Mouse (Mus musculus): Measurements from ENCODE around the gene Eef2kmt. TPM values are rescaled to one million over a fixed set of nuclear protein-coding genes. Genes with fewer than 3 reads are reported as not detected.
A peak's percentile ranks its signal among the peaks of the same experiment; 100 is the strongest.

Gene Eef2kmt
- polyA plus RNA-seq, 1 experiment: 12.6 TPM

DNA sequence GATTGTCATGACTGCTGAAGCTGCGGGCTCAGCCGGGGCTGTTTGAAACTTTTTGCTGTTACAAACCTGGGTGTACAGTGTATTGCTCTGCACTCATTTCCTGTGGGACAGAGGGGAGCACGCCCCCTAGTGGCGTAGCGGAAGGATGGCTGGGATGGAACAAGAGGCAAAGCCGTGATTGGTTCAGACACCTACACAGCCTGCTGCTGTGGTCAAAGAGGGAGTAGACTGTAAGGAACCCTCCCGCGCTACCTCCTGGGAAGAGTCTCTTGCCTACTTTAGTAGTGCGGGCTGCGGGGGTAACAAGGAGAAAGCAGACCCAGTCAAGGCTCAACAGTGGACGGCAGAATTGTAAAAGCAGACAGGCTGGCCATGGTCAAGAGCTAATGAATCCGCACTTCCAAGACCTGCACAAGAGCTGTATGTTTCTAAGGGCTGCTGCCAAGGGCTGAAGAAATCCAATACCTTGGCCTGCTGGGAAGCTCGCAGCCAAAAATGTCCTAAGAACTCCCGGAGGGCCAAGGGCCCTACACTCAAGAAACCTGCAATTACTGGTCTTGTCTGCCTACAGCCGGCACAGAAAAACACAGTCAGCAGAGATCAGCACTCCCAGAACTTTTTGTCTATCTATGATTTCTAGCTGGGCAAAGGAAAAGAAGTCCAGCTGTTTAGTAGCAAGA is 1.3 kb downstream of the Eef2kmt start:
- H3K4me3 ChIP-seq (ENCODE audit: insufficient read depth, poor library complexity, severe bottlenecking): peak overlapping the region; percentile 44
- H3K79me3 ChIP-seq (ENCODE audit: low read depth): no peaks in the 10 kb centered on the region
- no peaks in the 10 kb centered on the region for H3K27me3 ChIP-seq (ENCODE audit: control insufficient read depth, insufficient read depth, insufficient read length)
- peaks cover 11% of the 10 kb centered on the region for H3K36me3 ChIP-seq (ENCODE audit: control insufficient read depth, insufficient read depth)
- TF ChIP-seq FOSL1 (IDR thresholded peaks at IDR 0.05; ENCODE audit: insufficient read depth, low read length, poor library complexity, severe bottlenecking) (no peak), USF1 (IDR thresholded peaks at IDR 0.05; ENCODE audit: low read depth) (no peak), CTCF (IDR thresholded peaks at IDR 0.05; ENCODE audit: control insufficient read depth, insufficient read depth, insufficient read length) (peak; percentile 90)
- peak overlapping the region; percentile 57 for H3ac ChIP-seq (ENCODE audit: control insufficient read depth, insufficient read length, low read depth)
- peaks cover 8% of the 10 kb centered on the region for H3K79me2 ChIP-seq (ENCODE audit: control insufficient read depth, insufficient read depth)

DNA sequence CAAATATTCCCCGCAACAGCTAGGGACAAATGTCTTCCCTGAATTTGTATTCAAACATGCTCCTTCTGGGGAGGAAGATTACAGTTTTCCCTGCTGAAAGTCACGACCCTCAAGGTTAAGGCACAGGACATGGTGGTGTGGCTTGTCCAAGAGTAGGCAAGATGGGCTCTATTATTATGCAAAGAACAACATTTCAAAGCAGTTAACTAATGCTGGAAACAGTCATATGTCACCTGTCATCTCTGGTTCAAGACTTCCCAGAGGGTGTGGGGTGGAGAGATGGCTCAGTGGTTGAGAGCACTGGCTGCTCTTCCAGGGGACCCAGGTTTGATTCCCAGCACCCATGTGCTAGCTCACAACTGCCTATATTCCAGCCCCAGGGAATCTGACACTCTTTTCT is 3.5 kb downstream of the Eef2kmt start:
- TF ChIP-seq MAX (IDR thresholded peaks at IDR 0.05) (no peak), USF1 (IDR thresholded peaks at IDR 0.05; ENCODE audit: low read depth) (no peak)
- H3K36me3 ChIP-seq (ENCODE audit: control insufficient read depth, insufficient read depth): peaks cover 33% of the 10 kb centered on the region

GRCm38 (mm10) chr16:5250891-5251290 is 4.9 kb downstream of the Eef2kmt start:
- H3K79me2 ChIP-seq (ENCODE audit: control insufficient read depth, insufficient read depth): peaks cover 8% of the 10 kb centered on the region
- H3ac ChIP-seq (ENCODE audit: control insufficient read depth, insufficient read length, low read depth): no peak overlapping the region
- H3K27me3 ChIP-seq (ENCODE audit: control insufficient read depth, insufficient read depth, insufficient read length): no peaks in the 10 kb centered on the region
- H3K36me3 ChIP-seq (ENCODE audit: control insufficient read depth, insufficient read depth): peaks cover 37% of the 10 kb centered on the region
- H3K79me3 ChIP-seq (ENCODE audit: low read depth): no peaks in the 10 kb centered on the region
- TF ChIP-seq MYOD1 (IDR thresholded peaks at IDR 0.05; ENCODE audit: control insufficient read depth, insufficient read length, low read depth) (no peak), FOSL1 (IDR thresholded peaks at IDR 0.05; ENCODE audit: insufficient read depth, low read length, poor library complexity, severe bottlenecking) (no peak), CEBPB (IDR thresholded peaks at IDR 0.05; ENCODE audit: low read depth) (no peak), MAX (IDR thresholded peaks at IDR 0.05) (no peak), USF1 (IDR thresholded peaks at IDR 0.05; ENCODE audit: low read depth) (no peak), CTCF (IDR thresholded peaks at IDR 0.05; ENCODE audit: control insufficient read depth, insufficient read depth, insufficient read length) (no peak), MYOG (IDR thresholded peaks at IDR 0.05; ENCODE audit: control insufficient read depth, extremely low read depth, insufficient read length) (no peak)
- no peak overlapping the region for H3K4me3 ChIP-seq (ENCODE audit: insufficient read depth, poor library complexity, severe bottlenecking)

More for the DNA sequence above, 3.5 kb downstream of the Eef2kmt start:
- H3K79me3 ChIP-seq (ENCODE audit: low read depth): no peaks in the 10 kb centered on the region
- H3ac ChIP-seq (ENCODE audit: control insufficient read depth, insufficient read length, low read depth): no peak overlapping the region
- no peak overlapping the region for H3K4me3 ChIP-seq (ENCODE audit: insufficient read depth, poor library complexity, severe bottlenecking)
- peaks cover 8% of the 10 kb centered on the region for H3K79me2 ChIP-seq (ENCODE audit: control insufficient read depth, insufficient read depth)
- H3K27me3 ChIP-seq (ENCODE audit: control insufficient read depth, insufficient read depth, insufficient read length): no peaks in the 10 kb centered on the region

- no peak overlapping the region for H3ac ChIP-seq (ENCODE audit: control insufficient read depth, insufficient read length, low read depth)
- H3K79me2 ChIP-seq (ENCODE audit: control insufficient read depth, insufficient read depth): no peaks in the 10 kb centered on the region
- peaks cover 70% of the 10 kb centered on the region for H3K36me3 ChIP-seq (ENCODE audit: control insufficient read depth, insufficient read depth)
- TF ChIP-seq USF1 (IDR thresholded peaks at IDR 0.05; ENCODE audit: low read depth) (no peak), CTCF (IDR thresholded peaks at IDR 0.05; ENCODE audit: control insufficient read depth, insufficient read depth, insufficient read length) (peak; percentile 79)
- H3K27me3 ChIP-seq (ENCODE audit: control insufficient read depth, insufficient read depth, insufficient read length): no peaks in the 10 kb centered on the region
- no peak overlapping the region for H3K4me3 ChIP-seq (ENCODE audit: insufficient read depth, poor library complexity, severe bottlenecking)
- no peaks in the 10 kb centered on the region for H3K79me3 ChIP-seq (ENCODE audit: low read depth)
These were observed 11.4 kb downstream of the Eef2kmt start for GRCm38 (mm10) chr16:5244411-5244810.

- Histone ChIP-seq H3K27me3 (ENCODE audit: control insufficient read depth, insufficient read depth, insufficient read length) (no peaks in the 10 kb centered on the region), H3K36me3 (ENCODE audit: control insufficient read depth, insufficient read depth) (peaks cover 60% of the 10 kb centered on the region), H3K79me3 (ENCODE audit: low read depth) (no peaks in the 10 kb centered on the region), H3K79me2 (ENCODE audit: control insufficient read depth, insufficient read depth) (no peaks in the 10 kb centered on the region), H3ac (ENCODE audit: control insufficient read depth, insufficient read length, low read depth) (no peak overlapping the region), H3K4me3 (ENCODE audit: insufficient read depth, poor library complexity, severe bottlenecking) (no peak overlapping the region)
- TF ChIP-seq CTCF (IDR thresholded peaks at IDR 0.05; ENCODE audit: control insufficient read depth, insufficient read depth, insufficient read length) (no peak), MYOG (IDR thresholded peaks at IDR 0.05; ENCODE audit: control insufficient read depth, extremely low read depth, insufficient read length) (no peak), FOSL1 (IDR thresholded peaks at IDR 0.05; ENCODE audit: insufficient read depth, low read length, poor library complexity, severe bottlenecking) (no peak), MYOD1 (IDR thresholded peaks at IDR 0.05; ENCODE audit: control insufficient read depth, insufficient read length, low read depth) (no peak), MAX (IDR thresholded peaks at IDR 0.05) (no peak), USF1 (IDR thresholded peaks at IDR 0.05; ENCODE audit: low read depth) (no peak), CEBPB (IDR thresholded peaks at IDR 0.05; ENCODE audit: low read depth) (no peak)
These were observed 12.9 kb downstream of the Eef2kmt start for GRCm38 (mm10) chr16:5242882-5243281.

DNA sequence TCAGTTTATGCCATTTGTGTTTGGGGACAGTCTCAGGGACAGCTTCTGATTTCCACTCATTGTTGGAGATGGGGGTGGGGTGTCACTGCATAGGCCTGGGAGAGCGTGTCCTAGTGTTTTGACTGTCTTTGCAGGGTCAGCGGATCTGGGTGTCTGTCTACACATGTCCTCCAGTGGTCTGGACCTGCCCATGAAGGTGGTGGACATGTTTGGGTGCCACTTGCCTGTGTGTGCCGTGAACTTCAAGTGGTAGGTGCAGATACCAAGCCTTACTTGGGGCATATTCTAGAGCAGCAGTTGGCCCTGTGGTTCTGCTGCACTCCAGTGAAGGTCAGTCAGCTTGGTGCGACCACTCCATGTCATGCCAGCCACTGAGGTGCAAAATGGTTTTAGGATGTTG is 13.4 kb downstream of the Eef2kmt start:
- TF ChIP-seq USF1 (IDR thresholded peaks at IDR 0.05; ENCODE audit: low read depth) (no peak), MYOG (IDR thresholded peaks at IDR 0.05; ENCODE audit: control insufficient read depth, extremely low read depth, insufficient read length) (no peak), CTCF (IDR thresholded peaks at IDR 0.05; ENCODE audit: control insufficient read depth, insufficient read depth, insufficient read length) (no peak), MAX (IDR thresholded peaks at IDR 0.05) (no peak), MYOD1 (IDR thresholded peaks at IDR 0.05; ENCODE audit: control insufficient read depth, insufficient read length, low read depth) (no peak), CEBPB (IDR thresholded peaks at IDR 0.05; ENCODE audit: low read depth) (no peak), FOSL1 (IDR thresholded peaks at IDR 0.05; ENCODE audit: insufficient read depth, low read length, poor library complexity, severe bottlenecking) (no peak)
- Histone ChIP-seq H3K4me3 (ENCODE audit: insufficient read depth, poor library complexity, severe bottlenecking) (no peak overlapping the region), H3ac (ENCODE audit: control insufficient read depth, insufficient read length, low read depth) (no peak overlapping the region), H3K27me3 (ENCODE audit: control insufficient read depth, insufficient read depth, insufficient read length) (no peaks in the 10 kb centered on the region), H3K36me3 (ENCODE audit: control insufficient read depth, insufficient read depth) (peaks cover 55% of the 10 kb centered on the region), H3K79me2 (ENCODE audit: control insufficient read depth, insufficient read depth) (no peaks in the 10 kb centered on the region), H3K79me3 (ENCODE audit: low read depth) (no peaks in the 10 kb centered on the region)
